Mouse (Mus musculus) spleen, postnatal 14 days (tissue): ENCODE measurements around the gene Fam131b.

ENCODE experiments used
- DNase-seq, 2 experiments: peaks; one replicate each; pipeline ENCODE4 v3.0.0; 2021 to 2022; ENCODE audit warnings: low spot score in 2 of 2

Fam131b gene

GRCm38 (mm10) chr6:42328757-42329156 lies 4.3 kb upstream of the Fam131b start:
- no peak for DNase-seq

DNA sequence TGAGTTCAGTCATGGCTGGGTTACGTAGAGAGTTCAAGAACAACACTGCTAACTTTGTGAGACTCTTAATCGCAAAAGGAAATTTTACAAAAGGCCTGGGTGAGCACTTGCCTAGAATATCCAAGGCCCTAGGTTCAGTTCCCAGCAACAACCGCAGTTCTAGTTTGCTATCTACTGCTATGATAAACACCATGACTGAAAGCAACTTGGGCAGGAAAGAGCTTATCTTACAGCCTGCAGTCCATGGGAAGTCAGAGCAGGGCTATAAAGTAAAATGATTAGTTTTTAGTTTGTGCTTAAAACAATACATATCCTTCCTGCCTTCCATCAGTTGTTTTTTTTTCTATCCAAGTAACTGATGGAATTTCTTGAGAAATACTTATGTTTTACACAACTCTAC lies 2.1 kb upstream of the Fam131b start:
- DNase-seq, result no peak

DNA sequence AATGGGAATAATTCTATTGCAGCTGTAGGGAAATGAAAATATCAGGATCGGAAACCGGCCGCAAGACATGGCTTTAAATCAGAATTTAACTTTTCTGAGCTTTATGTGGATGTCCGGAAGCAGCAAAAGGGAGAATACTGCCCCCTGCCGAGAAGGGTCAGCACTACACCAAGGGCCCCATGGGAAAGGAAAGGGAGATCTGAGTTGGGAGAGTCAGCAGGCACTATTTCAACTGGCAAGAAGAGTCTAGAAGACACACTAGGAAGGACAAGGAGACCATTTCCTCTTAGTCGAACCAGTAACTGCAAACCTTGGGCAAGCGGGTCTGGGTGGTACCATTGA lies 796 bp upstream of the Fam131b start:
- DNase-seq, result peak; percentile 51 to 63

GRCm38 (mm10) chr6:42324067-42324481 lies 369 bp downstream of the Fam131b start:
- DNase-seq, result no peak

DNA sequence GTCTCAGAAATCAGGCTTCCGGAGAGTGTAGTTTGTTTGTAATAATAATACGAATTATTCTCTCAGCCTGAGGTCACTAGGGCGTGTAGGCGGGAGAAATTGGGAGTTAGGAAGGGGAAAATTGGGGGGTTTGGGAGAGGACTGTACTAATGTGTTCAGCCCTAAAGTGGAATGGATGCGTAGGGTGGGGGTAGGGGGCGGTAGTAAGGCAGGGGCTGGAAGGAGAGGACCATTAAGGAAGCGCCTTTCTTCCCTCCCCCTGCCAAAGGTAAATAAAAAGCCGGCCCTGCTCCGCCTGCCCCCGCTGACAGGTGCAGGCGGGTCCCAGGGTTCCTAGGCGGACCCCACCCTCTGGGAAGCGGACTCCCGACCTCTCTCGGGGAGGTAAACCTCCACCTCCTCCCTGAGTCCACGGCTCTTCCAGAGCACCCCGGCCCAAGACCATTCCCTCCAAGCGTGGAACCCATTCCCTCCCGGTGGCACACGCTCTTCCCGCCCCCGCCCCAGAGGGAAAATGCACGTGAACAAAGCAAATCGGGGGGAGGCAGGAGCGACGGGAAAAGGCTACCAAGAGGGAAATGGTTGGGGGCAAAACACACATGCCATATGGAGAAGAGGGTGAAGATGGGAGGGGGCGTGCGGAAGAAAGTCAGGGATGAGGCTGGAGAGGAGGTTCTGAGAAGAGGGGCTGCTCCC lies 924 bp downstream of the Fam131b start:
- DNase-seq, result no peak

DNA sequence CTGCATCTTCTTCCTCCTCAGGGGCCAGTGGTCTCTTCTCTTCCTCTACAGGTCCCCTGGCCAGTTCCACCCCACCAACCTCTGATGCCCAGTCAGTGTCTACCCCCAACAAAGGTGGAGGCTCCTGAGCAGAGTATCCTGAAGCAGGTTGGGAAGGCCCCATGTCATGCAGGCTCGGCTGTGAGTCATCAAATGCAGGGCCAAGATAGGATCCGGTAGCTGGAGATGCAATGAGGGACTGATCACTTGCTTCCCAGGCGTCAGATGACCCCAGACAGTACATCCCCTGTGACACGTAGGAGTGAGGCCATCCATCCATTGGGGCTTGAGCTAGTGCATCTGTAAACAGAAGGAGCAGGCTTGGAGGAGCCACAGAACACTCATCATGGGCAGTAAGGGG lies 6.2 kb downstream of the Fam131b start:
- no peak for DNase-seq

- no peak for DNase-seq
Measured at GRCm38 (mm10) chr6:42310427-42311053, 13.9 kb downstream of the Fam131b start.

DNA sequence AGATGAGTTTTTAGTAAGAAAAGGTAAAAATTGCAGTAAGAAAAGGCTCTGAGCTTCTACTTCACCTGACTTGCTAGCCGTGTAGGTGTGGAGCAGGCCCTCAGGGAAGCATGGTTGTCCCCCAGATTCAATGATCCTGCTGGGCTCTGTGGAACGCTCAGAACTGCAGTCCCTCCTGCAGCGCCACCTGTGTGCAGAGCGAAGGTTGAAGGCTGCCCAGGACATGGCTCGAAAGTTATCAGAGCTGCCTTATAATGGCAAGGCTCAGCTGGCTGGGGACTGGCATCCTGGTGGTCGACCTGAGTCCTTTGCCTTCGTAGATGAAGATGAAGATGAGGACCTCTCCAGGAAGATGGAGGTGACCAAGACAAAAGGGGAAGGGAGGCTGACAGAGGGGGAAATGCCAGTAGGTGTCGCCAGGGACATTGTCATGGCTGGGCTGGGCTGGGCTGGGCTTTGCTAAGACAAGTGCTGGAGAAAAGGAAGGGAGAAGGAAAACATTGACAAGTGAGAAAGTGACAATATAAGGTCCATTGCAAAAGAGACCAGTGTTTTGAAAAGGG lies 14.5 kb downstream of the Fam131b start:
- no peak for DNase-seq

DNA sequence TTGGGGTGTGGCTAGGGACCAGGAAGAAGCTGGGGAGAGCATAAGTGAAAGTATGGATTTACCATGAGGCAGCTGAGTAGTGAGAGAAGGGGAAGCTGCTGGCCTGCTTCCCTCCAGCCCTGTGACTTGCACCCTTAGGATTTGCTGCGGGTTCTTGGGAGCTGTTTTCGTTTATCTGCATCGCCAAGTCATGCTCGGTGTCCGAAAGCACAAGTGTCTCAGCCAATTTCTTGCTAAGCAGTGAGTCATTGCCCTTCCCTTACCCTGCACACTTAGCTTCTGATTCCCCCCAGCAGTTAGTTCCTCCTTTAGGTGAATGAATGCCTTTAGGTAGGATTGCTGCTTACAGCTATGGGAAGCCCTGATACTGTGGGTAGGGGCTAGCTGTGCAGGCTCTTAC lies 25.1 kb downstream of the Fam131b start:
- DNase-seq, result no peak

GRCm38 (mm10) chr6:42295549-42296094 lies 28.8 kb downstream of the Fam131b start:
- no peak for DNase-seq

DNA sequence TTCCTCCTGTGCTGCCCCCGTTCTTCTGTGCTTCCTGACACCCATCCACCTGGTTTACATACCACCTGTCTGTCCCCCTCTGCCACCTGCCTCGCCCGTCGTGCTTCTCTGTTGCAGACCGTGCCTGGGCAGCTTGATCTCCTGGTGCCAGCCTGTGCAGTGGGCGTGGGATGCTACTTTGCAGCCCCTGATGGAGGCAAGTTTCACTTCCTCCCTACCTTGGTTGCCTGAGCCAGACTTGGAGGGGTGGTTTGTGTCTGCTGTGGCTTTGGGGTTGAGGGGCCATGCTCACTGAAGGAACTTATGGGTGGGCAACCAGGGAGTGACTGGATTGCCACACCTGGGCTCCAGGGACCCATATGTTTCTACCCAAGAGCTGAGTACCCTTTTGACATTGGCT lies 31.1 kb downstream of the Fam131b start:
- DNase-seq, result peak in 1 of 2 experiments; percentile 31

DNA sequence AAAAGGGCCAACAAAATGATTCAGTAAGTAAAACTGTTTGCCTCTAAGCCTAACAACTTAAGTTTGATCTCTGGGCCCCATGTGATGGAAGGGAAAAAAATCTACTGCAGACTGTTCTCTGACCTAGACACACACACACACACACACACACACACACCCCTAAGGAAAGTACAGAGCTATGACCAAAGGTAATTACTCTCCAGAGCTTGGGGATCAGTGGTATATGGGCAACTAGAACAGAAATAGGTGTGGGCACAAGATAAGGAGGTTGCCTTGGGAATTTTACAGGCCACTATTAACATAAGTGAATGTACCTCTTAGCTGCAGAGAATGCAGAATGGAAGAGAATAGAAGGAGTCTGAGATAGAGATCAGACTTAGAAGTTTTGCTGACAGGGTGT lies 36.9 kb downstream of the Fam131b start:
- DNase-seq, result no peak

DNA sequence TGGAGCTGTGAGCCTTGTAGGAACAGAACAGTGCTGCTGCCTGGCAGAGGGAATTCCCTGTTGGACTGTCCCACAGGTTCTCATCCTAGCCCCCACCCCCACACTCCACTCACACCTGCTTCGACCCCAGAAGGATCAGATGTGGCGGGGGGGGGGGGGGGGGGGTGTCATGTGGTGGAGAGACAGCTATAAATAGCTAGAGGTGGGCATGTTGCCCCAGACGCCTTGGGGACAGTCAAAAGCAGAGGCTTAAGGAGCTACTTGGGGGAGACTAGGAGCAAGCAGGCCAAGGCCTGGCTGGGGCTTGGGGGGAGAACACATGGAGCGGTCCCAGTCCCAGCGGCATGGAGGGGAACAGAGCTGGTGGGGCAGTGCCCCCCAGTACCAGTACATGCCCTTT lies 38.0 kb downstream of the Fam131b start, which contains the start of gene Clcn1:
Gene Clcn1 (plus strand): TSS at position 238 of the 400 bp plus-strand sequence.
- no peak for DNase-seq

DNA sequence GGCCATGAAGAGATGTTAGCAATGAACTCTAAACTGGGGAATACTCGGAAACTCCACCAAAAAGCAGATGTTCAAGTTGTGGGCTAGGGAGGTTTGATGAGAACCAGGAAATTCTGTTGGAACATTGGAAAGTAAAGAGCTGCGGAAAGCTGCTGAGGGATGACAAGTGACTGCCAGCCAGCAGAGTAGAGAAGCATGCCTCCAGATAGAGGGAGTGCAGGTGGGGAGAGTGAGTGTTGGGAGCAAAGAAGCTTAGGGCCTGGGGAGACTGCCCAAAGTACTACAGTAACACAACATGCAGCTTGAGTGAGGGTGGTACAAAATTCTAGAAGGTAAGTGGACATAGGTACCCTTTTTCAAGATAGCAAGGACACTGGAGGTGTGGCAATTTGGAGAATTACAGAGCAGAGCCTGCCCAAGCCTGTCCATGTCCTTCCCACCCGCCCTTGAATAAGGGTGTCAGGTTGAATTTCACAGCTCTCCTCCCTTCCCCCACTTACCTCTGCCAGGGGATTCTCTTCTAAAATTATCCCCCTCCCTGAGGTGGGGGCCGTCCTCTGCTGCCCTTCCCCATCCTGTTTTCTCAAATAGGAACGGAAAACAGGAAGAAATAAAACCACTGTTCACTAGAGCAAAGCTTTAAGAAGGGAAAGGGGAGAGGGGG lies 41.4 kb downstream of the Fam131b start:
- DNase-seq, result no peak

- no peak for DNase-seq
Measured at GRCm38 (mm10) chr6:42276151-42276550, 48.3 kb downstream of the Fam131b start.

- DNase-seq, result no peak
Measured at GRCm38 (mm10) chr6:42270817-42271216, 53.6 kb downstream of the Fam131b start.

DNA sequence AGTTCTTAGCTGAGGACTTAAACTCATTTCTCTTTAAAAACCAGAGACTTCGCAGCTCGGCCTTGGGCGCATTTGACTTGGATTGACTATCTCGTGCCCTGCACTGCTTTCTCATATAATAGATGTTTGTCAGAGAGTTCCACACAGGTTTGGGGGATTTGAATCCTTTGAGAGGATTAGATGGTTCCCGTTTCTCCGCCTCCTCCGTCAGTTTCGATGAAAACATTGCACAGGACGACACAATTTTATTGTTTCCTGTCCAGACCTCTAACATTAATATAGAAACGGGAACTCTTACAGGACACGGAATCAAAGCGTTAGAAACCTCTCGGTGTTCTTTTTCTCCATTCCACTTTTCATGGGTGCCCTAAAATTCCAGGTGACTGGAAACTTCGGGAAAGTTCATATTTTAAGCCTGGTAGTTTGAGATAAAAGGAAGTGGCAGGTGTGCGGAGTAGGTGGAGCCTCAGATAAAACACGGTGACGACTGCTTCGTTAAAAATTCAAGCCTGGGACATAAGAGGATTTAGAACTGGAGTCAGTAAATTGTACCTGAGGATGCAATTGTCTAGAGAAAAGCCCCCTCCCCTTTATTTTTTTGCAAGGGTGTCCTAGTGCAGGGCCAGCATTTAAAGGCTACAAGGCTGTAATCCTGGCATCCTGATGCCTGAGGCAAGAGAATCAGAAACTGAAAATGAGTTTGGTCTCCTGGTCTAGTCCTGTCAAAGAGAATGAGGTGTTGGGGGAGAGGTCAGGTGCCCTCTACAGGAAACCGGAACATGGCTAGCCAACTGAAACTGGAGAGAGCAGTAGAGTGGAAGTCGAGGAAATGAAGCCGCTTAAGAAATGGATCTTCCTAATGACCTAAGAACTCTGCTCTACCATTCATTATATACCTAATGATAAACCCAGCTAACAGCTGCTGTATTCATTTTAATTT lies 58.8 kb downstream of the Fam131b start:
- no peak for DNase-seq
